Mouse (Mus musculus) lung, postnatal 4 days (tissue): ENCODE data around the gene 4930486L24Rik.
"Not testable (repeated sequence)": the region's sequence is repeated elsewhere in the genome, so short reads cannot be mapped to it uniquely, and the experiment has no call there.

Source experiments
- DNase-seq, 2 experiments: peaks; one replicate each; pipeline ENCODE4 v3.0.0; 2021

The 4930486L24Rik gene

GRCm38 (mm10) chr13:60864281-60864680 lies at the start of gene 4930486L24Rik:
Gene 4930486L24Rik, minus strand, starts transcription at chr13:60864475.
- DNase-seq = no peak

GRCm38 (mm10) chr13:60904780-60905179 lies 40.5 kb upstream of the 4930486L24Rik start, which contains the start of gene Tpbpb:
Gene Tpbpb, minus strand, starts transcription at chr13:60904880.
- not testable (repeated sequence) for DNase-seq

DNA sequence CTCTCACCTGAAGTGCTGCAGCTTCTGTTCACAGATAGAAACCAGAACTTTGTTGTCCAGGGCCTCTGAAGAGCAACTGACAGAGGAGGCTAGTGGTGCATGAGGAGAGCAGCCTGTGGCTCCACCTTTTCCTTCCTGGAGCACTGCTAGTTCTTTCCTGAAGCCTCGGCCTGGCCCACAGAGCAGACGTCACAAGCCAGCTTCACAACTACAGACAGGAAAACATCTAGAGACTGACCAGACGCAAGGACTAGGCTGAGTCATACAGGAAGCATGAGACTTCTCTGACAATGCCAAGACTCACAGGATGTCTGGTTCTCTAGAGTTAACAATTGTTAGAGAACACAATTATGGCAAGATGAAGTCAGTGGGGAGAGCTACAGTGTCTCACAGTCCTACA lies 33.1 kb upstream of the 4930486L24Rik start, which contains the start of gene Ctla2b:
Gene Ctla2b, minus strand, starts transcription at position 120 of the 400 bp plus-strand sequence.
- DNase-seq = peak; percentile 63 to 83

DNA sequence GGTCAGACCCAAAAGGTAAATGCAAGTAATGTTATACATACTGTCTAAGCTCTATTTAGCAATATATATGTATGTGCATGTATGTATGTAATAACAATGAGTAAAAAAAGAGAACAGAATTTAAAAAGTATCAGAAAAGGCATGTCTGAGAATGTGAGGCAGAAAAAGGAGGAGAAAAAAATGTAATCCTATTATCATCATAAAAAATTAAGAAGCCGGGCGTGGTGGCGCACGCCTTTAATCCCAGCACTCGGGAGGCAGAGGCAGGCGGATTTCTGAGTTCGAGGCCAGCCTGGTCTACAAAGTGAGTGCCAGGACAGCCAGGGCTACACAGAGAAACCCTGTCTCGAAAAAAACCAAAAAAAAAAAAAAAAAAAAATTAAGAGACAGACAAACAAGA lies 32.5 kb upstream of the 4930486L24Rik start, which contains the start of gene Gm49392:
Gene Gm49392, minus strand, starts transcription at position 101 of the 400 bp plus-strand sequence.
- DNase-seq = not testable (repeated sequence)

DNA sequence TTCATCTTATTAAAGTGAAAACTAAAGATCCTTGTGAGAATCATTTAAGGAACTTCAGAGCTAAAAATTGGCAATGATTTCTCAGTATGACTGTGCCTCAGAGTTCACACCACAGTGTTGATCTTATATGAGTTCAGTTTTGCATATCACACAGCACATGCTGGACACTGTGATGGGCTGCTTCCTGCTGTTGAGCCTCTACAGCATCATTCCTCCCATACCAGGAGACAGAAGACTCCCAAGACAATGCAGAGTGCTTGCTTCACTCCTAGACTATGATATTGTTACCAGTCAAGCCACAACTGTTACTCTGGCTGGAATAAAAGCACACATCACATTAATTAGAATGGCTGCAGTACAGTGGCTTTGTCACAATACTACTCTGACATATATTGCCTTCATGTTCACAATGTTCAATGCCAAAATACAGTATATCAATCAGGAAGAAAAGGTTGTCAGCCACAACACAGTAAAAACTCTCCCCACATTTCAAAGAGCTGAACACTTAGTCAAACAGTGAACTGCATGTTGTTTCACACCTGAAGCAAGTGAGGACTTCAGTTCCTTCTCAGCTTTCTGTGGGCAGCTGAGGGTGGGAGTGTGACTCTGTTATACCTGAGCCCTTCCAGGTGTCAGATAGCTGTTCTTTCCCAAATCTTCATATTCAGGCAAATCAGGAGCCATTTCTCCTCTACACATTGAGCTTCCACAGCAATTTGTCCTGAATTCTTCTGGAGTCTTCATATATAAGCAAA lies 31.3 kb upstream of the 4930486L24Rik start:
- DNase-seq = no peak

GRCm38 (mm10) chr13:60892301-60892700 lies 28.0 kb upstream of the 4930486L24Rik start:
- no peak for DNase-seq

DNA sequence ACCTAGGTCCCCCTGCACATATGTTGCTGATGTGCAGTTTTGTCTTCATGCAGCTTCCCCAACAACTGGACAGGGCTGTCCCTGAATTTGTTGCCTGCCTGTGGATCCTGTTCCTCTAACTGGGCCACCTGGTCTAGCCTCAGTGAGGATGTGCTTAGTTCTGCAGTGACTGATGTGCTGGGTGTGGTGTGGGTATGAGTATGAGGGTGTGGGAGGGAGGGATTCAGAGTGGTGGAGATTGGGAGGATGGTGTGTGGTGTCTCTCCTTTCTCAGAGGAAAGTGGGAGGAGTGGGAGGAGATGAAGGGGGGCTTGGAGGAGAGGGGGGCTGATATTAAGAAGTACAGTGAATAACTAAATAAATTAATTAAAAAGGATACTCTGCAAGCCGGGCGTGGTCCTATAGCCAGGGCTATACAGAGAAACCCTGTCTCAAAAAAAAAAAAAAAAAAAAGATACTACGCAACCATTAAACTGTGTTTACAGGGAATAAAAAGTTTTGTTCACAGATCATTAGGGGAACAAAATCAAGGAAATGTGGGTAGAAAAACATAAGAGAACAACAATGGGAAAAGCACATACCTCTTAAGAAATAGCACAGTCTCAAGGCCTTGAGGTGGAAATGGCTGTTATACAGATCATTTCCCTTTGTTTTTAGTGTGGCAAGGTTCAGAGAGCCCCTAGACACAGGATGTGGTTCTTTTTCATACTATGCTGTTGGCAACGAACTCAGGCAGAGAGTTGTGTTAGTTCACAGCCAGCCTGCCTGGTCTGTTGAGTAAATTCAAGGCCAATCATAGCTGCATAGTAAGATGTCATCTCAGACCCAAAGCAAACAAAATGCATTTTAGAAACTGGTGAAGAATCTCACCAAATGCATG lies 15.8 kb downstream of the 4930486L24Rik start:
- peak; percentile 25 to 28 for DNase-seq

DNA sequence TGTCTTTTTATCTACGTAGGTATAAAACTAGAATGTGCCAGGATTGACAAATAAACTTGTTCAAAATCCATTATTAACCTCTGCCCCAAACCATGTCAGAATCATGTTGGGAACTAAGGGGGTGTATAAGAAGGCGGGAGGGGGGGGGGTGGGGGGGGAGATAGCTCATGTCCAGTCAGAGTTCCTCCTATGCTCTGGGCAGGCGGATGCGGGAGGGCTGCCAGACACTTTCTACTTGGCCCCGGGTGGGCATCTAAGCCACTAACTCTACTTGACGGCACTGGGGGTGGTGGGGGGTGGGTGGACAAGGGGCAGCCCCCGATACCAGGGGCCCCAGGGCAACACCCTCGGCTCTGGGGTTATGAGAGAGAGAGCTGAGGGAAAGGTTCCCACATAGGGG lies 21.1 kb downstream of the 4930486L24Rik start:
- no peak for DNase-seq

DNA sequence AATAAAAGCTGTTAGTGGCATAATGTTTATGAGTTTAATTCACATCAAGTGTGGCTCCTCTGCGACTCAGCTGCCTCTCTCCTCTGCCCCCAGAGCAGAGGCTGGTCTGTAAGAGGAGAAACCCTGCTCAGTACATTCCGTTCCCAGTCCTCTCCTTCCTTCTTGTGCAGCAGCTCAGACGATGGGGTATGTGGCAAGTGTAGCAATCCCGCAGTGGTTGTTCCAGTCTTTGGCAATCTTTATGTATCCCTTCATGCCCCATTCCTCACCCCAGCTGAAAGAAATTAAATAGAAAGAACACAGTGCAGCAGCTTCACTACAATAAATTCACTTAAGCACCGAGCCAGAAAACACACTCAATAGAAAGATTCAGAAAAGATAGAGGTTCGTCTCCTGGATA lies 21.6 kb downstream of the 4930486L24Rik start:
- no peak for DNase-seq

DNA sequence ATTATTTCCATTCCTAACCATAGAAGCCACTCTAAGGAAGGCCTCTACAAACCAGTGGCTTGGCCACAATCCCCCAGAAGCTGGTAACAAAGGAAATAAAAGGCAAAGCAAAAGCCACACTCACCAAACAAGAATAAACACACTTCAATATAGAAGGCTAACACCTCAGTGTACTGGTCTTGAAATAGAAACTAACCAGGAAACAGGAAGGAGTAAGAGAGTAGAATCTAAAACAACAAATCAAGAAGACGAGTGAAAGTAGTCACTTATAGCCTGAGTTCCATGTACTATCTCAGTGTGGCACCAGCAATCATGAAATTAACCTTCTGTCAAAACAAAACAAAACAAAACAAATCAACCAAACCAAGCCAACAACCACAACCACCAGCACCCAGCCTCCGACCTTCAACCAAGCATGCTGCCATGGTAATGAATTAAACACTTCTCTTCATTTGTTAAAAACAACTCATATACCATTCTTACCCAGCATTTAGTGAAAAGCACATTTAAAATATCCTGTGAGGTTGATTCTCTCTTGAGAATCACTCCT lies 24.8 kb downstream of the 4930486L24Rik start:
- DNase-seq = no peak

DNA sequence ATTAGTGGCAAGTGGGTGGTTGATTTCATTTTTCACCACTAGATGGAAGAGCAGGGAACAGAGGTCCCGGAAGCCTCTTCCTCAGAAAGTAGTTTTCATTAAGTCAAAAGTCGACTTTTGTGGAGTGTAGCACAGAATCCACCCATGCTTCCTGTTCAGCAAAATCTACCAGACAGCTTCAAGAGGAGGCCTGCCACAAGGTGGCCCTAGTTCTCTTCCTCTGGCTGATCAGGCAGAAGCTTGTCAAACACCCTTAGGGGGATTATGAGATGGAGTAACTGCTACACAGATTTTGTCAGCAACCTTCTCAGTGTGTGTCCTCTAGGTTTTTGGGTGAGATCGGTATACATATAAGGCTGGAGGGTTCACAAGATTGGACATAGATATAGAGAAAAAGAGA lies 38.2 kb downstream of the 4930486L24Rik start:
- DNase-seq = peak; percentile 31 to 50

- no peak for DNase-seq
These were observed 43.6 kb downstream of the 4930486L24Rik start for GRCm38 (mm10) chr13:60820486-60821175.

- DNase-seq = peak in 1 of 2 experiments; percentile 52
These were observed 44.8 kb downstream of the 4930486L24Rik start for GRCm38 (mm10) chr13:60819469-60819868.

GRCm38 (mm10) chr13:60813722-60814121 lies 50.6 kb downstream of the 4930486L24Rik start:
- no peak for DNase-seq

GRCm38 (mm10) chr13:60812768-60813167 lies 51.5 kb downstream of the 4930486L24Rik start:
- DNase-seq = no peak

DNA sequence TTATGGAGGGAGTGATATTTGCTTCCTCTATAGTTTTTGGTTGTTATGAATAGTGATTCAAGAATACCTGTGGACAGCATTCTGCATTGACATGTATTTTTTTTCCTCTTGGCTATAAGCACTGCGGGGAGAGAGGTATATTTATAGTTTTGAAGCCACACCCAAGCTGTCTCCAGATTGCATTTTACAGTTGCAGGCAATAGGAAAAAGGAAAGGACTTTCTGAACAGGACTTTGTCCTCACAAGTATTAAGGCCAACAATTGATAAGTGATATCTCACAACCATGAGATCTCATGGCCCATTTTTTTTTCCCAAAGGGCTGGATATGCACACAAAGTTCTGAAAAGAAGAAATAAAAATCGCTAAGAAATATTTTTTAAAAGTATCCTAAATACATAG lies 54.6 kb downstream of the 4930486L24Rik start:
- DNase-seq = no peak

- no peak for DNase-seq
These were observed 61.5 kb downstream of the 4930486L24Rik start, which contains the start of gene Ctsll3 for GRCm38 (mm10) chr13:60802749-60803148. Gene Ctsll3, minus strand, starts transcription at chr13:60802849.
